Mouse (Mus musculus) stomach, postnatal 0 days (tissue): ENCODE results near the gene Wdr6.
A peak's percentile ranks its signal among the peaks of the same experiment; 100 is the strongest.

ENCODE experiments used
- CTCF ChIP-seq: IDR thresholded peaks from 2 replicates; pipeline ENCODE4 v1.5.1; 2016; ENCODE audit warnings: antibody characterized with exemption, low read depth, mild to moderate bottlenecking, moderate library complexity
- EP300 ChIP-seq: optimal IDR thresholded peaks from 2 replicates; pipeline ENCODE3; 2016; ENCODE audit warnings: antibody characterized with exemption

GRCm38 (mm10) chr9:108578545-108579343 lies at the start of gene Wdr6:
- TF ChIP-seq CTCF: 0 out of 2 replicates have a peak, but pooled peaks have one; percentile 16
- peak; percentile 96 for TF ChIP-seq EP300
